Mouse (Mus musculus): ENCODE measurements around the gene Man1c1. TPM values are rescaled to one million over a fixed set of nuclear protein-coding genes. Genes with fewer than 3 reads are reported as not detected.

Man1c1 gene
- total RNA-seq (2021) (10 to 100 TPM; 13.3 to 28.2 TPM), polyA plus RNA-seq (2012; rRNA removed) (17.0 and 17.4 TPM in 2 replicates)
- long read RNA-seq, full-length matches to known transcripts, result 52 of 56 reads
- long read RNA-seq, partial matches to known transcripts, result 1 of 56 reads
- long read RNA-seq, other reads (novel, unspliced or antisense), result 3 of 56 reads

- DNase-seq, result peak; percentile 100
These were observed at the start of gene Man1c1 for GRCm38 (mm10) chr4:134703835-134704546. Gene Man1c1 (minus strand): TSS chr4:134704290.

- DNase-seq, result no peak
These were observed 49.6 kb upstream of the Man1c1 start for GRCm38 (mm10) chr4:134753516-134754261.

GRCm38 (mm10) chr4:134752911-134753426 is 48.9 kb upstream of the Man1c1 start:
- DNase-seq, result no peak

DNA sequence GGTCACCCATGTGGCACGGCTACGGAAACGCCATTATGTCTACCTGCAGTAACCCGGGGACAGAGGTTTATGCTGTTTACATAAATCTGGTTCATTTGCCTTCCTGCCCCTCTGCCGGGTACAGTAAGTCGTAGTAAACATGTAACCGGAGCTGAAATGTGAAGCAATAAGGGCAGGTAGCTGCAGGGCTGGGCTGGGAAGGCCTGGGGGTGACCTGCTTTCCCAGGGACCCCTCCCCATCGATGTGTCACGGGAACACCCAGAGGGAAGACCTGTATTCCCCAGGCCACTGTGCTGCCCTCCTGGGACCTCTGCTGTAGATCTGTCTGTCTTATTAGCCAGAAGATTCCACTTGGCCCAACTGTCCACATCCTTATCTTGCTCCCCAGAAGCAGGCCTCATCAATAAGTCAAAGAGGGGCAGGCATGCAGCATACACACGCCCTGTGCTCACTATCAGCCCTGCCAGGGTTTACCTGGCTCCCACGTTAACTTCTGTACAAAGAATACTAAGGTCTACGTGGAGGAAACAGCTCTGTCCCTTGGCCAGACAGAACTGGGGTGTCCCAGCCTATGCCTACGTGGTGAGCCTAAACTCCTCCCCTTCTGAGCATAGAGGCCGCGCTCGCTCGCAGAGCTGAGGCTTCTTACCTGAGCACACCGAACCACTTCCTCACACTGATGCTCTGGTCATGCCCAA is 47.7 kb upstream of the Man1c1 start:
- DNase-seq, result no peak

DNA sequence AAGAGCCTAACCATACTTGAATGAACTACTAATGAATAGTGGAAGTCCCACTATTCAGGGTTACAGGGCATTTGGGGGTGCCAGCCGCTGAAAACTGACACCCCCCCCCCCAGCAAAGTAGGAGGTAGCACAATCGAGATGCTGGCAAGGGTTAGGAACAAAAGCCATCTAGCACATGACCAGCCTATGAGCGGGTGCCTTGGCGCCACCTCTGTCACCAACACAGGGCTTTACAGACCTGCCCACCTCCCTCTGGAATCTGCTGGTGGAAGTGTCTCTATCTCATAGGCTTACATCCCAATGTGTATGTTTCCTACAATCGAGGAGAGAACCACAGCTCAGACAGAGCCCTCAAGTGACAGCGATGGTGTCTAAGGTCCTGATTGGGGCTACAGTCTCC is 46.7 kb upstream of the Man1c1 start:
- no peak for DNase-seq

GRCm38 (mm10) chr4:134750263-134750662 is 46.2 kb upstream of the Man1c1 start:
- no peak for DNase-seq

DNA sequence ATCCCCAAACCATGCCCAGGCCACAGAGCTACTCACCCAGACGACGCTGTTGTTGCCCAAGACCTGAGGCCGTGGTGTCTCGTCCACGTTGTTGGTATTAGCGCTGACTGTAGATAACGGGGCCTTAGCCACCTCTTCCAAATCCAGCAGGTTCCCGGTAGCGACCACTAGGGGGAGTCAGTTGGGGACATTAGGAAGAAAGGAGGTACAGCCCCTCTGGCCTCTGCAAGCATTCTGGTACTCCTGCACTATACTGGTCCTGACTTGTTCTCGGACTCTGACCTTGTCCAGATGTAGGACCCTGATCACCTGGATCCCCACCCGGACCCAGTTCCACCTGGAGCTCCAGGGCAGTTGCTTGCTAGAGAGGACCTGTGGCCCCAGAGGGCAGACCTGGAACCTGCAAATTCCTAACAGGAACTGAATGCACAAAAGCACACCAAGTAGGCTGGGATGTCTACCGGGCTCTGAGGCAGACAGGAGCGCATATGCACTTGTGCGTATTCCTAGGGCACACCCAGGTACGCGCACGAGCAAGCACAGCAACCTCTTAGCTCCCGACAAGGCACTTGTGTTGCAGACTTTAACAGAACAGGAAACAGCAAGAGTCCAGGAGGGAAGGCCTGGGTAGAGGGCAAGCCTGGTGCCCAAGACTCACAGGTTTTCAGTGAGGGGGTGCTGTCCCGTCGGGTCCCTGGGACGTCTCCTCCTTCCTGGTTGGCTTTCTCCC is 45.4 kb upstream of the Man1c1 start:
- DNase-seq, result no peak

DNA sequence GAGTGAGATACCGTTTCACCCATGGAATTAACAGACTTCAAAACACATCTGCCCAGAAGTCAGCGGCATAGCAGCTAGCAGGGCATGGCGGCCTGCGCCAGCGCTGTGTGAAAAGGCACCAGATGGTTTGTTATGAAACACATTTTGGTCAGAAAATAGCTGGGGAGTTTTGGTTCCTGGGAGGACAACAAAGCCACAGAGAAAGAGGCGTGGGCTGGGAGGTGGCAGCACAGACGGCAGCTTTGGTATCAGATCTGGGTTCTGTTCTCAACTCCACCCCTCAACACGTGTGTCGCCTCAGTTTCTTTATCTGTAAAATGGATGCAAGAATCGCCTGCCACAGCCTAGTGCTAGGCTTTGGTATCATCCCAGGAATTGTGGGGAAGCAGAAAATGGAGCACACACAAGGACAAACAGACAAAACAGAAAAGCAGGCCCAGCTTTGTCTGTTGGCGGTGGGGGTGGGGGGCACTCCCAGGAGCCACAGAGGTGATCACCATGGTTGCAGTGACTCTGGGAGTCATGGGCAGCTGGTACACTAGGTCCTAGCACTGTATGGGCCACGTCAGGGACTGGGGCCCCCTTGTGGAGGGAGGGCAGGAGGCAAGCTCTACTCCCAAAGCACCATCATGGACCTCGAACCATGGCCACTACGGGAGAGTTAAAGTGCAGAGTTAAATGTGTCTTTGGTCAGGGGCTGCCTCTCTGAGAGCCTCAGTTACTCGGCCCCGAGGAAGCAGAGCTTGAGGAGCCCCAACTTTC is 42.0 kb upstream of the Man1c1 start:
- DNase-seq, result no peak

DNA sequence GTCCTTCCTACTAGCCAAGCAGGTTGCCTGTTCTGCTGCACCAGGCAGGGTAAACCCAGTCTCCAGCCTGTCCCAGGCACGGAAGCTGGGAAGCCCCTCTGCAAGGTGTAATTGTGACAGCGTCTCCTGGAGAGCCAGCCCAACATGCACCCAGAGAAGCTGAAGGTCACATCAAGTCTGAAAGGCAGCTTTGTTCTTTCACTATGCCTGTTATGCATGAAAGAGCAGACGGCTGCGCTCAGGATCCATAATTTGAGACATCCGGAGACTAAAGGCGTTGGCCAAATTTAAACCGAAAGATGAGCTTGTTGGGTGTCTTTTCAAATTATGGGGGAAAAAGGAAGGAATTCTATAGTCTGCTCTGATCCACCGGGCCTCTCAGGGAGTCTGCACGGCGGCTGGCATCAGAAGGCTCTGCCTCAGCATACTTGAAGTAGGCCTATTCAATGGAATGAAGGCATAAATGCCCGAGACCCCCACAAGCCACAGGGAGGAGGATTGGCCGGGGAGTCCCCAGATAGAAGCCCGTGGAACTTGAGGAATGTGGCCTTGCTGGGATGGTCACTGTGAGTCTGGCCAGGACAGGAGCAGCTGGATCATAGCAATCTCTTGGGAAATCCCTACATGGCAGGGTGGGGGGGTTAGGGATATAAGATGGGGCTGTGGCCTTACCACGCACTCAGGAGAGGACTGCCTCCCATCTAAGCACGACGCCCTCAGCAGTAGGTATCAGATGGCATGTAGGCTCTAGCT is 40.0 kb upstream of the Man1c1 start:
- DNase-seq, result peak; percentile 22

- DNase-seq, result no peak
These were observed 37.9 kb upstream of the Man1c1 start for GRCm38 (mm10) chr4:134741949-134742348.

DNA sequence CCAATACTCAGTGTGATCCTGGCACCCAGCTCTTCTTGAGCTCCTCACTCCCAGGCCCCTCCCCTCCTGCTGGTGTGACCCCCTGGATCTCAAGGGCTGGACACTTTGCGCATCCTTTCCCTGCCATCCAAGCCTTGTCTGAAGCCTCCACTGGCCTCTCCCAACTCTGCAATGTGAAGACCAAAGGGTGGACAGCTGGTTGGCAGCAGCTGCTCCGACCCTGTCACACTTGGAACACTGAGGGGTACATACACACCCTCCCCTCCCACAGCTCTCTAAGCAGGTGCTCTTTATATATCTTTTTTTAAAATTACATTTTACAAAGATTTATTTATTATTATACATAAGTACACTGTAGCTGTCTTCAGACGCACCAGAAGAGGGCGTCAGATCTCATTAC is 36.1 kb upstream of the Man1c1 start:
- DNase-seq, result no peak

DNA sequence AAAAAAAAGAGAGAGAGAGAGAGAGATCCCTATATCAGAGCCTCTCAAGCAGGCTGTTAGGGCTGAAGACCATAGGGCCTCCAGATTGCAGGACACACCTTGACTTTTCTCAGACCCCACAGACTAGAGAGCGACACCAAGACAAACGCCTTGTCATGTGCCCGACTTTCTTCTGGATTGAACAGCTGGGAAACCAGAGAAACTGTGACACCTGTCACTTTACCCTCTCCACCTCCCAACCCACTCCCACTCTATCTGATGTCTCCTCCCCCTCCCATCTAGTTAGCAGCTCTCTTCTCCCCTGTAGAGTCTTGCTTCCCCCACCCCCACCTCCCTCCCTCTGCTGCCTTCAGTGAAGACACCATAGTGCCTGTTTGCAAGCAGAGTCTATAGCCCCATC is 35.4 kb upstream of the Man1c1 start:
- no peak for DNase-seq

DNA sequence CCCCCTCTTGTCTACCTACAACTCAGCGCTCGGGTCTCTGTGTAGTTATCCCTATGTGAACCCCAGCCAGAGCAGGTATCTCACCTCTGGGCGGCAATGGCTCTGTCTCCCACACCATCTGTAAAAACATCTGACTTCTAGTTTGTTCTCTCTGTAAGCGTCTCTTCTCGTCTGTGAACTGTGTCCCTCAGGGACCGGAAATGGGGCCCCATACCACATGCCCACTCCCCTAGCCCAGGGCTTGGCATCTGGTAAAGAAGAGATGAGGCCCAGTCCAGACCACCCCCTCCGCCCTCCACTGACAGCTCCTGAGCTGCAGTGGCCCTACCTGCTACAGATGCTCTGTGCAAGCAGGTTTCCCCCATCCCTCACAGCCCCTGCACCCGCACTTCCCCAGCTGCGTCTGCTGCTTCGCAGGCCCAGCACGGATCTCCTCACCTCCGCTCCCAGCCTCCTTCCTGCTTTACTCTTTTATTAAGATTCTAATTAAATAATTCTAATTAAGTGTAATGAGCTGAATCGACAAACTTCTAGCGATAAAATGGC is 33.3 kb upstream of the Man1c1 start:
- no peak for DNase-seq

- DNase-seq, result no peak
These were observed 32.1 kb upstream of the Man1c1 start for GRCm38 (mm10) chr4:134736147-134736546.

GRCm38 (mm10) chr4:134734629-134735081 is 30.6 kb upstream of the Man1c1 start:
- peak; percentile 52 for DNase-seq

GRCm38 (mm10) chr4:134734038-134734628 is 30.0 kb upstream of the Man1c1 start:
- peak; percentile 68 for DNase-seq

GRCm38 (mm10) chr4:134733371-134733770 is 29.3 kb upstream of the Man1c1 start:
- DNase-seq, result no peak

GRCm38 (mm10) chr4:134730106-134730505 is 26.0 kb upstream of the Man1c1 start:
- peak; percentile 15 for DNase-seq

GRCm38 (mm10) chr4:134725735-134726345 is 21.8 kb upstream of the Man1c1 start:
- no peak for DNase-seq

Data from adrenal gland, adult 2 months (tissue).